Mouse (Mus musculus): ENCODE results near the gene Abca7. TPM values are rescaled to one million over a fixed set of nuclear protein-coding genes. Genes with fewer than 3 reads are reported as not detected.
"Not testable (repeated sequence)": the region's sequence is repeated elsewhere in the genome, so short reads cannot be mapped to it uniquely, and the experiment has no call there.

The Abca7 gene
- polyA plus RNA-seq, 1 experiment from 2014 or later: 3.3 TPM

- Histone ChIP-seq H3K79me2 (ENCODE audit: inconsistent target) (peaks cover 89% of the 10 kb centered on the region), H3K27ac (no peak overlapping the region), H3K36me3 (ENCODE audit: inconsistent target) (peaks cover 95% of the 10 kb centered on the region), H3K4me3 (ENCODE audit: inconsistent target) (no peak overlapping the region)
- 71% methylated on average over 10 of the region's 12 CpGs for WGBS (ENCODE audit: missing documents)
These were observed 29.6 kb downstream of the Abca7 start for GRCm38 (mm10) chr10:80025889-80026288.

GRCm38 (mm10) chr10:80027681-80028520 lies 31.6 kb downstream of the Abca7 start:
- Histone ChIP-seq H3K36me3 (ENCODE audit: inconsistent target) (peaks cover 86% of the 10 kb centered on the region), H3K4me3 (ENCODE audit: inconsistent target) (no peak overlapping the region), H3K79me2 (ENCODE audit: inconsistent target) (peaks cover 69% of the 10 kb centered on the region), H3K27ac (no peak overlapping the region)
- 91% methylated on average over 19 of the region's 20 CpGs for WGBS (ENCODE audit: missing documents)

- Histone ChIP-seq H3K36me3 (ENCODE audit: inconsistent target) (peaks cover 80% of the 10 kb centered on the region), H3K4me3 (ENCODE audit: inconsistent target) (no peak overlapping the region), H3K79me2 (ENCODE audit: inconsistent target) (peaks cover 63% of the 10 kb centered on the region), H3K27ac (no peak overlapping the region)
- WGBS (ENCODE audit: missing documents): 93% methylated on average over 9 of the region's 13 CpGs
These were observed 32.2 kb downstream of the Abca7 start for GRCm38 (mm10) chr10:80028521-80028846.

- Histone ChIP-seq H3K4me3 (ENCODE audit: inconsistent target) (no peak overlapping the region), H3K79me2 (ENCODE audit: inconsistent target) (peaks cover 46% of the 10 kb centered on the region), H3K36me3 (ENCODE audit: inconsistent target) (peaks cover 69% of the 10 kb centered on the region), H3K27ac (no peak overlapping the region)
- WGBS (ENCODE audit: missing documents): 74% methylated on average over 7 of the region's 9 CpGs
These were observed 33.9 kb downstream of the Abca7 start for GRCm38 (mm10) chr10:80030191-80030590.

- peaks cover 40% of the 10 kb centered on the region for H3K79me2 ChIP-seq (ENCODE audit: inconsistent target)
- WGBS (ENCODE audit: missing documents): 86% methylated on average over 16 of the region's 17 CpGs
- H3K36me3 ChIP-seq (ENCODE audit: inconsistent target): peaks cover 69% of the 10 kb centered on the region
- H3K4me3 ChIP-seq (ENCODE audit: inconsistent target): no peak overlapping the region
- H3K27ac ChIP-seq: no peak overlapping the region
These were observed 34.4 kb downstream of the Abca7 start for GRCm38 (mm10) chr10:80030736-80031135.

GRCm38 (mm10) chr10:80032799-80033480 lies 36.6 kb downstream of the Abca7 start:
- H3K36me3 ChIP-seq (ENCODE audit: inconsistent target): peaks cover 67% of the 10 kb centered on the region
- WGBS (ENCODE audit: missing documents): 13% methylated on average over 5 of the region's 5 CpGs
- H3K4me3 ChIP-seq (ENCODE audit: inconsistent target): no peak overlapping the region
- H3K79me2 ChIP-seq (ENCODE audit: inconsistent target): peaks cover 29% of the 10 kb centered on the region
- peak overlapping the region; percentile 89 for H3K27ac ChIP-seq

- Histone ChIP-seq H3K36me3 (ENCODE audit: inconsistent target) (peaks cover 59% of the 10 kb centered on the region), H3K4me3 (ENCODE audit: inconsistent target) (no peak overlapping the region), H3K27ac (peak overlapping the region; percentile 89), H3K79me2 (ENCODE audit: inconsistent target) (peaks cover 29% of the 10 kb centered on the region)
- WGBS (ENCODE audit: missing documents): 29% methylated on average over 9 of the region's 9 CpGs
These were observed 37.5 kb downstream of the Abca7 start for GRCm38 (mm10) chr10:80033511-80034391.

GRCm38 (mm10) chr10:80035148-80035547 lies 38.9 kb downstream of the Abca7 start:
- Histone ChIP-seq H3K79me2 (ENCODE audit: inconsistent target) (peaks cover 29% of the 10 kb centered on the region), H3K27ac (no peak overlapping the region), H3K4me3 (ENCODE audit: inconsistent target) (no peak overlapping the region), H3K36me3 (ENCODE audit: inconsistent target) (peaks cover 45% of the 10 kb centered on the region)
- WGBS (ENCODE audit: missing documents): 95% methylated on average over 8 of the region's 8 CpGs

- Histone ChIP-seq H3K4me3 (ENCODE audit: inconsistent target) (no peak overlapping the region), H3K27ac (no peak overlapping the region), H3K36me3 (ENCODE audit: inconsistent target) (peaks cover 39% of the 10 kb centered on the region), H3K79me2 (ENCODE audit: inconsistent target) (peaks cover 26% of the 10 kb centered on the region)
- WGBS (ENCODE audit: missing documents): 94% methylated on average over 5 of the region's 5 CpGs
These were observed 39.4 kb downstream of the Abca7 start for GRCm38 (mm10) chr10:80035686-80036085.

GRCm38 (mm10) chr10:80036832-80037231 lies 40.5 kb downstream of the Abca7 start:
- Histone ChIP-seq H3K36me3 (ENCODE audit: inconsistent target) (peaks cover 28% of the 10 kb centered on the region; the same call in 1 of the 2 replicates), H3K79me2 (ENCODE audit: inconsistent target) (peaks cover 26% of the 10 kb centered on the region), H3K27ac (no peak overlapping the region), H3K4me3 (ENCODE audit: inconsistent target) (no peak overlapping the region)
- WGBS (ENCODE audit: missing documents): 96% methylated on average over 13 of the region's 13 CpGs

- Histone ChIP-seq H3K36me3 (ENCODE audit: inconsistent target) (peaks cover 27% of the 10 kb centered on the region; the same call in 1 of the 2 replicates), H3K27ac (peak within 1 kb of the TSS; percentile 57), H3K4me3 (ENCODE audit: inconsistent target) (peak within 1 kb of the TSS; percentile 93), H3K79me2 (ENCODE audit: inconsistent target) (peaks cover 26% of the 10 kb centered on the region)
- under 1% methylated on average over 24 of the region's 40 CpGs for WGBS (ENCODE audit: missing documents)
These were observed 43.3 kb downstream of the Abca7 start, which contains the start of gene Polr2e for GRCm38 (mm10) chr10:80039559-80039979. Gene Polr2e, minus strand, starts transcription at chr10:80039795.

GRCm38 (mm10) chr10:80041409-80042060 lies 45.2 kb downstream of the Abca7 start:
- H3K27ac ChIP-seq; H3K4me3 ChIP-seq (ENCODE audit: inconsistent target): not testable (repeated sequence)
- H3K36me3 ChIP-seq (ENCODE audit: inconsistent target): peaks cover 13% of the 10 kb centered on the region; the same call in 1 of the 2 replicates
- peaks cover 26% of the 10 kb centered on the region for H3K79me2 ChIP-seq (ENCODE audit: inconsistent target)
- WGBS (ENCODE audit: missing documents): 90% methylated on average over 7 of the region's 8 CpGs

GRCm38 (mm10) chr10:80044087-80044486 lies 47.8 kb downstream of the Abca7 start:
- H3K27ac ChIP-seq: no peak overlapping the region
- H3K4me3 ChIP-seq (ENCODE audit: inconsistent target): no peak overlapping the region

GRCm38 (mm10) chr10:80045364-80045763 lies 49.1 kb downstream of the Abca7 start:
- not testable (repeated sequence) for H3K27ac ChIP-seq; H3K36me3 ChIP-seq (ENCODE audit: inconsistent target); H3K4me3 ChIP-seq (ENCODE audit: inconsistent target); H3K79me2 ChIP-seq (ENCODE audit: inconsistent target)
- WGBS (ENCODE audit: missing documents): 100% methylated on average over 1 of the region's 4 CpGs

More at GRCm38 (mm10) chr10:80044087-80044486, 47.8 kb downstream of the Abca7 start:
- Histone ChIP-seq H3K36me3 (ENCODE audit: inconsistent target) (no peaks in the 10 kb centered on the region), H3K79me2 (ENCODE audit: inconsistent target) (peaks cover 4% of the 10 kb centered on the region)
- 96% methylated on average over 4 of the region's 4 CpGs for WGBS (ENCODE audit: missing documents)

Measured in macrophage (primary cell).